Mouse (Mus musculus): Measurements from ENCODE around the gene Jhy. TPM values are rescaled to one million over a fixed set of nuclear protein-coding genes. Genes with fewer than 3 reads are reported as not detected.
A peak's percentile ranks its signal among the peaks of the same experiment; 100 is the strongest.

Jhy gene
- polyA plus RNA-seq (2017; shearing (Covaris generic)) = not detected

- ATAC-seq = no peak
These were observed at the start of gene Jhy for GRCm38 (mm10) chr9:40963586-40964417. Gene Jhy, minus strand, starts transcription at chr9:40964118.

- ATAC-seq = no peak
These were observed 48.5 kb upstream of the Jhy start for GRCm38 (mm10) chr9:41012456-41012855.

- ATAC-seq = no peak
These were observed 47.9 kb upstream of the Jhy start for GRCm38 (mm10) chr9:41011512-41012436.

GRCm38 (mm10) chr9:41007785-41008184, 43.9 kb upstream of the Jhy start:
- ATAC-seq = no peak

GRCm38 (mm10) chr9:41004415-41004814, 40.5 kb upstream of the Jhy start, which contains the start of gene Crtam:
Gene Crtam, minus strand, starts transcription at chr9:41004628.
- peak; percentile 53 for ATAC-seq

- ATAC-seq = peak; percentile 93
These were observed 33.3 kb upstream of the Jhy start for GRCm38 (mm10) chr9:40997116-40997779.

GRCm38 (mm10) chr9:40994075-40994474, 30.2 kb upstream of the Jhy start:
- ATAC-seq = peak; percentile 23

- no peak for ATAC-seq
These were observed 27.6 kb upstream of the Jhy start for GRCm38 (mm10) chr9:40991511-40991910.

GRCm38 (mm10) chr9:40989940-40990588, 26.1 kb upstream of the Jhy start:
- peak; percentile 74 for ATAC-seq

GRCm38 (mm10) chr9:40984313-40984712, 20.4 kb upstream of the Jhy start:
- no peak for ATAC-seq

GRCm38 (mm10) chr9:40983758-40984157, 19.8 kb upstream of the Jhy start:
- no peak for ATAC-seq

GRCm38 (mm10) chr9:40982480-40982879, 18.6 kb upstream of the Jhy start:
- no peak for ATAC-seq

- no peak for ATAC-seq
These were observed 10.3 kb upstream of the Jhy start for GRCm38 (mm10) chr9:40974042-40974801.

GRCm38 (mm10) chr9:40964418-40964714, 448 bp upstream of the Jhy start:
- no peak for ATAC-seq

- ATAC-seq = no peak
These were observed 2.5 kb downstream of the Jhy start for GRCm38 (mm10) chr9:40961401-40961800.

- ATAC-seq = no peak
These were observed 14.8 kb downstream of the Jhy start for GRCm38 (mm10) chr9:40949039-40949615.

- no peak for ATAC-seq
These were observed 15.4 kb downstream of the Jhy start for GRCm38 (mm10) chr9:40948473-40948872.

GRCm38 (mm10) chr9:40947131-40947530, 16.8 kb downstream of the Jhy start:
- no peak for ATAC-seq

- ATAC-seq = no peak
These were observed 26.5 kb downstream of the Jhy start for GRCm38 (mm10) chr9:40937425-40937824.

- no peak for ATAC-seq
These were observed 30.6 kb downstream of the Jhy start for GRCm38 (mm10) chr9:40933323-40933722.

GRCm38 (mm10) chr9:40927351-40927980, 36.5 kb downstream of the Jhy start:
- no peak for ATAC-seq

Measured in CD4-positive, CD25-positive, alpha-beta regulatory T cell, adult 4 months (primary cell).